Mouse (Mus musculus) retina, embryonic 14.5 days (tissue): ENCODE measurements around the gene Picalm.
A peak's percentile ranks its signal among the peaks of the same experiment; 100 is the strongest.

Source experiments
- DNase-seq: peaks from one replicate; pipeline ENCODE4 v3.0.0-alpha.2; 2015; ENCODE audit warnings: low spot score

Picalm gene

GRCm38 (mm10) chr7:90129732-90130392, at the start of gene Picalm:
TSS of gene Picalm (plus strand) at chr7:90130213.
- peak; percentile 98 for DNase-seq

- DNase-seq: no peak
Measured at GRCm38 (mm10) chr7:90083799-90084198, 46.2 kb upstream of the Picalm start.

- no peak for DNase-seq
Measured at GRCm38 (mm10) chr7:90084531-90084930, 45.5 kb upstream of the Picalm start.

- no peak for DNase-seq
Measured at GRCm38 (mm10) chr7:90085713-90086112, 44.3 kb upstream of the Picalm start.

- DNase-seq: no peak
Measured at GRCm38 (mm10) chr7:90086821-90087220, 43.2 kb upstream of the Picalm start.

GRCm38 (mm10) chr7:90090996-90091395, 39.0 kb upstream of the Picalm start:
- no peak for DNase-seq

GRCm38 (mm10) chr7:90091756-90092155, 38.3 kb upstream of the Picalm start:
- no peak for DNase-seq

- no peak for DNase-seq
Measured at GRCm38 (mm10) chr7:90092452-90093450, 37.3 kb upstream of the Picalm start.

- no peak for DNase-seq
Measured at GRCm38 (mm10) chr7:90095097-90095496, 34.9 kb upstream of the Picalm start.

GRCm38 (mm10) chr7:90095766-90096372, 34.1 kb upstream of the Picalm start:
- no peak for DNase-seq

- no peak for DNase-seq
Measured at GRCm38 (mm10) chr7:90096609-90097008, 33.4 kb upstream of the Picalm start.

- DNase-seq: no peak
Measured at GRCm38 (mm10) chr7:90098253-90098652, 31.8 kb upstream of the Picalm start.

GRCm38 (mm10) chr7:90099248-90099647, 30.8 kb upstream of the Picalm start:
- DNase-seq: no peak

GRCm38 (mm10) chr7:90100614-90101160, 29.3 kb upstream of the Picalm start:
- DNase-seq: no peak

GRCm38 (mm10) chr7:90116100-90116499, 13.9 kb upstream of the Picalm start:
- DNase-seq: no peak

GRCm38 (mm10) chr7:90120106-90120505, 9.9 kb upstream of the Picalm start:
- no peak for DNase-seq

- DNase-seq: no peak
Measured at GRCm38 (mm10) chr7:90124991-90125390, 5.0 kb upstream of the Picalm start.

GRCm38 (mm10) chr7:90128631-90129200, 1.3 kb upstream of the Picalm start:
- no peak for DNase-seq

GRCm38 (mm10) chr7:90129271-90129731, 712 bp upstream of the Picalm start:
- peak; percentile 66 for DNase-seq

GRCm38 (mm10) chr7:90130501-90131375, 725 bp downstream of the Picalm start:
- DNase-seq: peak; percentile 50

- no peak for DNase-seq
Measured at GRCm38 (mm10) chr7:90131376-90131651, 1.3 kb downstream of the Picalm start.
